Mouse (Mus musculus) cortical plate, adult 2 months (tissue): Measurements from ENCODE around the gene Cct5.

ENCODE experiments used
- CTCF ChIP-seq: fragments of 200-500 bp; IDR thresholded peaks from 2 replicates; pipeline ENCODE4 v1.5.1; 2011; ENCODE audit warnings: mild to moderate bottlenecking, control low read depth, low read length; ENCODE audit not compliant: insufficient read depth; ENCODE audit errors: extremely low read depth
- POLR2A ChIP-seq: fragments of 200-500 bp; IDR thresholded peaks from 2 replicates; pipeline ENCODE4 v1.6.1; 2011; ENCODE audit warnings: mild to moderate bottlenecking, low read length, control low read depth; ENCODE audit not compliant: insufficient read depth; ENCODE audit errors: extremely low read depth

DNA sequence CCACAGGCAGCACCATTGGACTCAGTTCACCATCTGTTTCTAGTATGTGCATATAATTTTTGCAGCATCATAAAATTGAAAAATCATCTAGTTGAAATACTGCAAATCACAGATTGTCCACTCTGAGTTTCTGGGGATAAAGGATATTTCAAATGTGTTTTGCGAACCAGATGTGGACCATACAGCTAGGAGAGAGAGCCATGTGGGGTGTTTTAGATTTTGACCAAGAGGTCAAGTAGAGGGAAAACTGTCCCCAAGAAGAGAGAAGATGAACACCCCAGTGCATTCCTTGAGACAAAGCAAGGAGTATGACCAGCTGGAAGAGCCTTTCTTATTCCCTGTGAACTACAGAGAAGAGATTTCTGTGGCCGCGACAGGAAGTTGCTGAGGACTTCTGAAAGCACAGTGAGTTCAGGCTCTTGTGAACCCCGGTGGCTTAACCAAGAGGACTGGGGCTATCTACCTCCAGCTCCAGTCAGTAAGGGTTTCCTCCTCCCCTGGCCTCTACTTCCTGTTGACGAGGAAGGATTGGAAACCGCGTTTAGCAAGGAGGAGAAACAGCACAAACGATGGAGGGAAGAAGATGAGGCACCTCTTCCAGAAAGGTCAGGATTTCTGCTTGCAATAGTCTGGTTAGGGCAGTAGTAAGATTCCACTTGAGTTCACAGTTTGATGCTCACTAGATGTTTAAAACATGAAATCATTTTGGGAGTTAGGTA, 46.4 kb upstream of the Cct5 start:
- no peak for TF ChIP-seq CTCF
- TF ChIP-seq POLR2A, result no peak
